Mouse (Mus musculus) ovary, adult 18-20 months (tissue): ENCODE data around the gene Mcfd2.
"Not testable (repeated sequence)": the region's sequence is repeated elsewhere in the genome, so short reads cannot be mapped to it uniquely, and the experiment has no call there.

Source experiments
- DNase-seq: peaks from one replicate; pipeline ENCODE4 v3.0.0; 2022; ENCODE audit warnings: low spot score, mixed read lengths

The Mcfd2 gene

DNA sequence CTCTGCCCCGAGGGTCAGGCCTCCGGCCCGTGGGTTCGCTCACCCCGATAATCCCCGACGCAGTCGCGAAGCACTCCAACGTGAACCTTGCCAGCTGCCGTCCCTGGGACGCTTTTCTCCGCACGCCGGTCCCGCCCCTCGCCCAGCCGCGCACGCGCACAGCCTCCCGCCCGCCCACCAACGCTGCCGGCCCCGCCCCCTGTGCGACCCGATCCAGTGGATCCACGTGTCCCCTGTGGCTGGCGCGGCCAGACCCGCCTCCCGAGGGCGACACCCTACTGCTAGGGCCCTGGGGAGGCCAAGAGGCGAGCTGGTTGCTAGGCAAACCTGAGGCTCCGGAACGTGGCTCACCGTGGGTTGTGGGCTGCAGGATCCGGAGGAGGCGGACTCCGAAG is at the start of gene Mcfd2:
TSS of gene Mcfd2 (minus strand) at position 144 of the 395 bp plus-strand sequence.
- peak; percentile 95 for DNase-seq

DNA sequence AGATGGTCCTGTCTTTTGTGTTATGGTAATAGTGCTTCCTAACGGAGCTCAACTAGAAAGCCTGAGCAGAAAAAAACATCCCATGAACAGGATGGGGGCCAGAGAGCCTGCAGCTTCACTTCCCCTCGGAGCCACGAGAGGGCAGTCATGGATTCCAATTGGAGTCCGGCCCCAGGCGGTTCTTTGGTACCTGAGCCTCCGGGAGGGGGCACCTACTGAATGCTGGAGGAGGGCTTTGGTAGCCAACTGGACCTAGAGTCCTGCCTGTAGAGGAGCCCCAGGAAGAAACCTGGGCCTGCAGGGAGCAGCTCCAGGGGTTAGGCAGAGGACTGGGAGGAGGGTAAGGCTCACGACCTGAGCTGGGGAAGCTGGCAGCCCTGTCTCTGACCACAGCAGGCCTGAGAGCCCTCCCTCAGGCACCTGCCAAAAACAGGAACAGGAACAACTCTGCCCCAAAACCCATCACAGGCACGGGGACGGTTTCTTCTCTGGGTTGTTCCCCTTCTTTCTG is 49.3 kb upstream of the Mcfd2 start:
- peak; percentile 76 for DNase-seq

DNA sequence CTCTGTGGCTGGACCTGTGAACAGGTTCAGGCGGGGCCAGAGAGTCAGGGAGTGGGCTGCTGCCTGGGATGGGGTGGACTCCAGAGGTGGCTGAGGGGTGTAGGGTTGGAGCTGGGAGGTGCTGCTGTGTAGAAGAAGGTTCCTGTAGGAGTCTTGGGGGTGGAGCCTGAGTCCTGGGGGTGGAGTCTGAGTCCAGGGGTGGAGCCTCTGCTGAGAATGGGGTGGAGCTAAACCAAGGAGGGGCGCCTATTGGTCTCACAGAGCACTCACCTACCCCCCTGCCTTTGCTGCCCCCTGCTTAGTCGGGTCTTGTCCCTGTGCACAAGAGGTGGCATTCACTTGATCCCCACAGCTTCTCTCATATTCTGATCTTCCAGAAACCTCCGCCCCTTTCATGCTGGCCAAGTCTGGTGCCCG is 48.8 kb upstream of the Mcfd2 start:
- DNase-seq = no peak

DNA sequence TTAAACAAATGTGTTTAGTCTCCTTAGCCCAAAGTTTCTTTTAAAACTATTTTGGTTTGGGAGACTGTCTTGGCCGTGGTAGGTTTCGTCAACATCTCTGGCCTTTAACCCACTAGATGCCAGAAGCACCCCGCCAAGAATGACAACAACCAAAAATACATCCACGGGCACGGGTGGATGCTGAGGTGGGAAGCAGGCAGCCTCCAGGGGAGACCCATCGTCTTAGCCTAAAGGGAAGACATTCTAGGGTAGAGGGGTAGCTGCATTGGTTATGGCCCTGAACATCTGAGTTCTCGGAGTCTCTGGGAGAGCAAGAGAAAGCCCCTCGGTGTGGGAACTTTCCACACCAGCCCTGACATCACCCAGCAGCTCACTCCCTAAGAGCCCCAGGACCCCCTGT is 48.4 kb upstream of the Mcfd2 start:
- DNase-seq = no peak

DNA sequence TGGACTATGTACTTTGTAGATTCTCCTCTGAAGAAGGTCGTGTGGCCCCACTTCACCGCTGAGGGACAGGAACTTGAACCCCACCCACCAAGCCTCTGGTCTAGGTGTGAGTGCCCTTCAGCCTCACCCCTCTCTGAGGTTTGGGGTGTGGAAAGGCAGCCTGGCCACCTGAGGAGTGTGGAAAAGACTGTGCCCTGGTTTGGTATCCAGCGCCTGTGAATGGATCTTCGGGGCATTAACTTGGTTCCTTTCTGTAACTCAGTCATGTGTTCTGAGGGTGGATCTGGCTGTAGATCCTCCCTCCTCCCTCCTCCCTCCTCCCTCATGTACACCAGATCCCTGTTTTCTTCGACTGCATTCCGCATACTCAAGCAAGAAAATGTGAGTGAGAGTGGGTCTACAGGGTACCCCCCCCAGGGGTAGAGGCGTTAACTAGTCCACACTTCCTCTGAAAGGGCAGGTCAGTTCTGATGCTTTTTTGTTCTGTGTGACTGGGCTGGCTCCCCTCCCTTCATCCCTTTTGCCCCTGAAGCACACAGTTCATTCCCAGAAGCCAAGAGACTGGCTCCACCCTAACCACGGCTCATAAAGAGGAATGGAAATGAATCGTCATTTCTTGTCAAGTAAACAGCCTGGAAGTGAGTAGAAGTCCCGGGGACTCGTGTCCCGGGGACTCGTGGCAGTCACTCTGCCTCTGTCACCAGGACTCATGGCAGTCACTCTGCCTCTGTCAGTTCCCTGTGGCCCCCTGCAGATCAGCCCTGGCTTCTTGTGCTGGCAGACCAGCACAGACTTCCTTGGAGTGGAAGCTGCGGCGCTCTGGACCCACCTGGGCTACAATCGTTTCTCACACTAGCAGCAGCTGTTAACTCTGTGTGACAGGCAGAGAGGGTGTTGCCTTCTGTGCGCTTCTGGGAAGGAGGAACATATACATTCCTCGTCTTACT is 47.5 kb upstream of the Mcfd2 start:
- DNase-seq = no peak

DNA sequence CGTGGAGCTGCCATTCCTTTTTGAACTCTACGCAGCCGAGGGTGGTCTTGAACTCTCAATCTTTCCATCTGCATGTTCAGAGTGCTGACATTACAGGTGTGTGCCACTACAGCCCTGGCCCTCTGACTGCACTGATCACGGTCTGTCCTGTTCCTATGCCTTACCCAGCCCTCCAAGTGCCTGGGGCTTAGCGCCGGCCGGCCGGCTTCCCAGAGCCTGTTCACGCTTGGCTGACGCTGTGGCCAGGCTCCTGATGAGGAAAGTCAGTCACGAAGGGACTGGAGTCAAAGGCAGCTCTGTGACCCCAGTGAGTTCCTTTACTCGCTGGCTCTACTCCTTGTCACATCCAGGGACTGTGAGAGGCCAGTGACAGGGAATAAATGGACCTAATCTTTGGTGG is 46.6 kb upstream of the Mcfd2 start:
- DNase-seq = no peak

DNA sequence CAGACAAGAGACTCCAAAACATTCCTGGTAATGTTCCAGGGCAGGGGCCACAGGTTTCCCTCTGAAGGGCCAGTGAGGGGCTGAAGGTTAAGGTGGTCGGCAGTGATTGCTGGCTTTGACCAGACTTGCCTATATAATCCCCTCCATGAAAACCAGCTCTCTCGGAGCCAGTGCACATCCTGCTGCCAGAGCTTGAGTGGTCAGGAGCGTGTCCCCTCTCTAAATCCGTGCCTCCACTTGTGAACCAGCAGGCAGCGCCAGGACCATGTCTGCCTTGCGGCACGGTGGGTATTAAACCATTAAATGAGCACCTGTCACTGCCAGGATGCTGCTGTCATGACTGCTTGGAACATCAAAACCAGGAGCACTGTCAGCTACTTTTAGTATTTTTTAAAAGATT is 44.8 kb upstream of the Mcfd2 start:
- DNase-seq = no peak

DNA sequence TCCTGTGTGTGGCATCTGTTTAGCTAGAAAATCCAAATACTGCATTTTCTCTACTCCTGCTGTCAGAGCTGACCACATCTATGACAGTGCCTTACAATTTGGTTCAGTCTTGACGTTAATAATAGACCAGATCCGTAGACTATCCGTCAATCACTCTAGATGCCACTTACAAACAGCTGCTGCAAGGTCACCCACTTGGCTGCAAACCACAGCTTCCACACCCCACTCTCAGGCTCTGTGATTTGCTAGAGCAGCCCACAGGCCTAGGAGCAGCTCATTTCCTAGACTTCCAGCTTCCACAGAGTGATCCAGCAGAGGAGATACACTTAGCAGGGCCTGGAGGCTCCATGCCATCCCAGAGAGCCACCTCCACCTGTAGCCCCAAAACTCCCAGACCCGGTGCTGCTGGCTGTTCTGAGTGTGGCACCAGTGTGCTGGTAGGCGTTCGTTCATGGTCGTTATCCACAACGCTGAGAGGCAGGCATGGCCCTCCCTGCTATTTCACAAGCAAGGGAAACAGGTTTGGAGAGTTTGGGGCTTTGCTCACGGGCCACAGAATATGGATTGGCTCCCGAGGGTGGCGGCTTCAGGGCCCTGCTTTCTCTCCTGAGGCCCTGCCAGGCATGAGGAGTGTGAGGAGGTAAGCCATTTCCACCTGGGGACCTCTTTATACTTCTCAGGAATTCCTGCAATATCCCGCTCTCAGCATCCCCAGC is 43.5 kb upstream of the Mcfd2 start:
- DNase-seq = no peak

DNA sequence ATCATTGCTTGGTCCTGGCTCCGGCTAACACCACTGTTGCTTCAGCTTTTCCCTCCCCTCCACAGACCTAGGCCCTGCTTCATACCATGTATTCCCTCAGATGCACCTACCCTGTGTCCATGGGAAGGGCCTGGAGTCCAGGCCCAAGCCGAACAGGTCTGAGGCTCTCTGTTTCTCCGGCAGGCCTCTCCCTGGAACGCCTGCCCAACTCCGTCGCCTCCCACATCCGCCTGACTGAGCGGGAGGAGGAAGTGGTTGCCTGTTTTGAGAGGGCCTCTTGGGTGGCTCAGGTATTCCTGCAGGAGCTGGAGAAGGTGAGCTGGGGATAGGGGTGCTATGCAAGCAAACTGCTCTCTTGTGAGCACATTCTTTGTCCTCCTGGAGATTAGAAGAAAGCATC is 41.0 kb upstream of the Mcfd2 start:
- DNase-seq = no peak

DNA sequence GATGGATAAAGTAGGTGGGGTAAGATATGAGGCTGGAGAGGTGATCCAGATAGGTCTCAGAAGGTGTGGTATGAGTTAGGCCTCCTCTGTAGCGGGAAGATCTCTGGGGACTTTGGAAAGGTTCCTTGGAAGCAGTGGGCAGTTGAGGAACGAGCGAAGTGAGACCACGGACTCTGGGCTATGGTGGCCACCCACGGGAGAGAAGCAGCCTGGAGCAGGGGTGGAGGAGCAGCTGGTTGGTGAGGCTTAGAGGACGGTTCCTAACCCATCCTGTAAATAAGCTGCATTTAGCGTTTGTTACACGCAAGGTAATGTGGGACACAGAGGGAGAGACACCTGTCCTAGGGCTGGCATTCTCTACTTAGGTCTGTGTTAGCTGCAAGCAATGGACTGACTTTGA is 39.3 kb upstream of the Mcfd2 start:
- DNase-seq = no peak

DNA sequence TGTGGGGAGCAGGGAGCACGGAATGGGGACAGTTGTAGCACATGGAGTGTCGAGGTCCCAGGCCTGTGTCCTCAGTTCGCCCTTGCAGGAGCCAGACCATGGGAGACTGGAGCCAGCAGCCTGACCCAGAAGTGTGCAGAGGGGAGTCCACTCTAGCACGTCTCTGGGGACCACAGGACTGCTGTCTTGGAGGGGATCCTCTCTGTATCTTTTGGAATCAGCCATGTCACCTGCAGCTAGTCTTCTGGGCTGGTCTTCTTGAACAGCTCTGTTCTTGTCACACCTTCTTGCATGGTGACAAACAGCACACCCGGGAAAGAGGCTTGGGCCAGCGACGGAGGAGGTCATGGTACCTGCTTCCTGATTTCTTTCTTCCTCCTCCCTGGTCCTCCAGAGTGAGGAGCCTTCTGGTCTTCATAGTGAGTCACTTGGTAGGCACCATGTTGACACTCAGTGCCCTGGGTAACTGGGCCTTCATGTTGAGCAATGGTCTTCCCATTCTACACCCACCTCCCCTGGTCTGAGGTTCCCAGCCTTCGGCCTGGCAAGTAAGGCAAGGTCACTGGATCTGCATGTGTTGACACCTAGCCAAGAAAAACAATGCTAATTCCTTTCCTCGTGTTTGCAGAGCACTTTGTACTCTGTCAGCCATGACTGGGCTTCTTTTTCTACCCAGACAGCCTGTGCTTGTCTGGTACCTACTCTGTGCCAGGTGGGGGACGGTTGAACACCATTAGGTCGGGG is 38.6 kb upstream of the Mcfd2 start:
- DNase-seq = no peak

DNA sequence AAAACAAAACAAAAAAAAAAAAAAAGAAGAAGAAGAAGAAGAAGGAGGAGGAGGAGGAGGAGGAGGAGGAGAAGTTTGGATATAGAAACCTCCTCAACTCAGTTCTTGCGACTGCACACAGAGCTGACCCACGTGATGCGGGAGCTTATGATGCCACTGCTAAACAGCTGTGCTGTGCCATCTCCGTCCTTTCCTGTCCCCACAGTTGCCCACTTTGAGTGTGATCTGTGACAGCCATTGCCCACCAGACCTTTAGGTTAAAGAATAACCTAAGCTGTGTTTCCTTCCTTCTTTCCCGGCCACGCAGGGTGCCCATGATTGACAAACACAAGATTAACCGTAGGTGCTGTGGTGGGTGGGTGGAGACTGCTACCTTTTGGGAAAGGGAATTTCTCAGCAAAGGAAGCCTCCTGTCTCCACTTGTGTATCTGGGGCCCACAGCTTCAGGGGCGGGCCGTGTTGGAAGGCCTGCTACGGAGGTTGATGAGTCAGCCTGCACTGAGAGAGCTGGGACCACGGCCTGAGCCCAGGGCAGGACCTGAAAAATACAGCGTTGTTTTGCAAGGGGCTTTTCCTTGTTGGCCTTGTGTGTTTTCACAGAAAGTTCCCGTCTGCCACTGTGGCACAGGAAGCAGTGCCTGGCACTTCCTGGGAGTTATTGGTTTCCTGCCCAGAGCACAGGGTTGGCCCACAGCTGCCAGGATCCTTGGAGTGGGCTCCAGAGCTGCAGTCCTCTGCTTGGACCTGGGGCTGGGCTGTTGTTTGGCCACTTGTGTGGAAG is 36.5 kb upstream of the Mcfd2 start:
- no peak for DNase-seq

DNA sequence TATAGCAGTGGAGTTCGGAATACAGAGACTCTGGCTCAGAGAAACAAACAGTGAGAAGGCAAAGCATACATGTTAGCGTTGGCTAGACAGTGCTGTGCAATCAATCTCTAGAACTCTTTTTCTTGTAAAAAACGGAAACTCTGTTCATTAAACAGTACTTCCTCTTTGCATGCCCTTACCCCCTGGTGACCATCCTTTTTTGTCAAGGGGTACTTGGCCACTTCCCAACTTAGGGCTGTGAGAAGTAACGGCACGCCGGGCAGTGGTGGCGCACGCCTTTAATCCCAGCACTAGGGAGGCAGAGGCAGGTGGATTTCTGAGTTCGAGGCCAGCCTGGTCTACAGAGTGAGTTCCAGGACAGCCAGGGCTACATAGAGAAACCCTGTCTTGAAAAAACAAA is 35.9 kb upstream of the Mcfd2 start:
- DNase-seq = not testable (repeated sequence)

DNA sequence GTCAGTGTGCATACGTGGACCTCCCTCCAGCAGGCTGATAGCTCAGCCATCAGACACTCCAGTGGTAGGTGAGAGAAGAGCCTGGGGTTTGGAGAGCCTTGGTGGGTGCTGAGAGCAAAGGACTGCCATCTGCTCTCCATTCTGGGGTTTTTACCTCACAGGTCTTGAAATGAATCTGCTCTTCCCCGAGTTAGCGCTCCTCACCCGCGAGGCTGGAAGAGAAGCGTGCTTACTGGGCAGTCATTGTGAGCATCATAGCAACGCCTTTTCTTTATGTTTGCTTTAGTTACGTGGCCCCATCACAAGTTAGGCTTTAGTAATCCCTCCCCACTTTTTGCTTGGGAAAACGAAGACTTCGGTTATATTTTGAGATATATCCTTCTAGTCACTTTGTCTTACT is 34.6 kb upstream of the Mcfd2 start:
- DNase-seq = no peak

DNA sequence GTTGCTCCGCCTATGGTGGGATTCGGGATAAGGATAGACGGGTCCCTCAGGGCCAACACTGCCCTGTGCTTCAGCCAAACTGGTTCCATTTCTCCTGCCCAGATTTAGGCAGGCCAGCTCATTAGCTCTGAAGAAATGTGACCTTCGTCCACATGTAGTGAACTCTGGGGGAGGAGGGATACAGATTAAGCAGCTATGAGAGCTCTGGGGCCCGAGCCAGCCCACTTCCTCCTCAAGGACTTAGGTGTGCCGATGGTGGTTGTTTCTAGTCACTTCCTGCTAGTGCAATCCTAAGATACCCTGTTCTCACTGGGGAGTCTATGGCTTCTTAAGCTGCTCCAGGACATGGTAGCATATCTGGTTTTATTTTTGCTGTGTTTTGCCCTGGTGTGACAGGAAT is 33.2 kb upstream of the Mcfd2 start:
- DNase-seq = no peak

DNA sequence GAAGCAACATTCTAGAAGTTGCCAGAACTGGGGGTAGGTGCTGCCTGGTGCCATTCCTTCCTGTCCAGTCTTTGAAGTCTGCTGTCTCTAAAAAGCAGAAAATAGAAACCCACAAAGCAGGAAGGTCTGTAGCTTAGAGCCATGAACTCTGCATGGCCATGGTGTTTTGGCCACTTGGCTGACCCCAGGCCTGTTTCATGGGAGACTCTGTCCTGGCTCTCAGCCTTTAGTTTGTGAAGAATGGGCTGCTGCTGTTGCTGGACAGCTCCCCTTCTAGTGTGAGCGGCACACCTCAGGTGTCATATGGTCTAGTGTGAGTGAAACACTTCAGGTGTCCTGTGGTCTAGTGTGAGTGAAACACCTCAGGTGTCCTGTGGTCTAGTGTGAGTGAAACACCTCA is 31.0 kb upstream of the Mcfd2 start:
- not testable (repeated sequence) for DNase-seq

DNA sequence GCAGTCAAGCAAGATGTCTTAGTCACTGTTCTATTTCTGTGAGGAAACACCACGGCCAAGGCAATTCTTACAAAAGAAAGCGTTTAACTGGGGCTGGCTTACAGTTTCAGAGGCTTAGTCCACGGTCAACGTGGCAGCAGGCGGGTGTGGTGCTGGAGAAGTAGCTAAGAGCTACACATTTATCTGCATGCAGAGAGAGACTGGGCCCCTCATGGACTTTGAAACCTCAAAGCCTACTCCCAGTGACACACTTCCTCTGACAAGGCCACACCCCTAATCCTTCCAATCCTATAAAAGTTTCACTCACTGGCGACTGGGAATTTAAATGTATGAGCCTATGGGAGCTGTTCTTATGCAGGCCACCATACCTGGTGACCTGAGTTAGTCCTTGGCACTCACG is 30.0 kb upstream of the Mcfd2 start:
- no peak for DNase-seq

DNA sequence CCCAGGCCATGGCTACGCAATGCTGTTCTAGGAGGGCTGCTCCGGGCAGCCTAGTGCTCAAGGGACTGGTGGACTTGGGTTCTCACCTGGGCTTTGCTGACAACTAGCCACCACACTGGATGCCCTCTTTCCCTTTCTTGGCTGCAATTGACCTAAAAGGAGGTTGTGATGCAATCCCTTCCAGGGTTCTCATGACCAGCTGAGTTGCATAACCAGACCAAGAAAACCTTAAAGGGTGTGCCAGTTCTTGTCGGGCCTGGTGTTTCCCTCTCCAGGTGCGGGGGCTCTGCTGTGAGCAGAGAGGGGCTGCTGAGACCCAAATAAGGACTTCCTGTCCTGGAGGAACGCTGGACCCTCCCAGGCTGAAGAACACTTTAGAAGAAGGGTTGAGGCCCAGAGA is 27.4 kb upstream of the Mcfd2 start:
- DNase-seq = no peak

DNA sequence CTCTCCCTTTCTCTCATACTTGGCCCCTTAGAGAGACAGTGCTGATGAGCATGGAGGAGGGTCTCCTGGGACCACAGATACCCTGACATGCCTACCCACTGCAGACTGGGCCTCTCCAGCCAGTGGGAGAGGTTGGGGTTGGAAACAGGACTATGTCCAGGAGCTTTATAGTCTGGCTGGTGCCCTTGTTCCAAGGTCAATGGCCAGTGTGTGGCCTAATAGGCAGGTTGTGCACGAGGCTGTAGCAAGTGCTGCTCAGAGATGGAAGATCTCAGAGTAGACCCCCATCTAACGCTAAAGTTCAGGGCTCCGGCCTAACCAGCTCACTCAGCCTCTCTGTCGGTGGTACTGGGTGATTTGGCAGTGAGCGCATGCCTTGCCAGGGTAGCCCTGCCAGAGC is 26.0 kb upstream of the Mcfd2 start:
- no peak for DNase-seq

DNA sequence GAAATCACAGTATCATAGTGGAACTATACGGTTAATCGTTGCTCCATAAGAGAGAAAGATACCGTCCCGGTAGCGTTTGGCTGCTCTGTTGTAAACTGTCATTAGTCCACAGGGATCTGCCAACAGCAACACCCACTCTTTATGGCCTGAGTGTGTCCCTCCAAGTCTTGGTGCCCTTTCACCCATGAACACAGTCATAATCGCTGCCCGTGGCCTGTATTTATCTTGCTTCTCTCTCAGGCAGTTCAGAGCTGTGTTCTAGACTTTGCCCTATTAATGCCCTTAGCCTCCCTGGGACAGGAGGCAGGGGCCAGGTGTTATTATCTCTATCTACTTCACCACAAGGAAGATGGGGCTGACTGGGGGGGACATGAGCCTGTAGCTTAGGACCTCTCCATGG is 25.3 kb upstream of the Mcfd2 start:
- DNase-seq = no peak

DNA sequence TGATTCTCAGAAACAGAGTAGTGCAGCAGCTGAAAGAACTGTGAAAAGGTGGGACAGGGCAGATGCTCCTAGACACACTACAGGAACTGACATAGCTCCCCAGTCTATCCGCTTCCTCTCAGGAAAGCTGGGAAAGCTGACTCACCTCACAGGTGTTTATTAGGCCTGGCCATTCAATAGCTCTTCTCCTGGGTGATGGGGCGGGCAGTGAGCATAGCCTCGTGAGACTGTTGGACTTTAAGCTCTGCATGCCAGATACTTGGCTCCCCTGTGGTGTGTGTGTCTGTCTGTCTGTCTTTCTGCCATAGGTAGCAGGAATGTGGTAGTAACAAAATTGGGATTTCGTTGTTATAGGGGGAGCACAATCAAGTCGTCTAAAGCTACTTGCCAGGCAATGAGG is 23.6 kb upstream of the Mcfd2 start:
- DNase-seq = no peak

DNA sequence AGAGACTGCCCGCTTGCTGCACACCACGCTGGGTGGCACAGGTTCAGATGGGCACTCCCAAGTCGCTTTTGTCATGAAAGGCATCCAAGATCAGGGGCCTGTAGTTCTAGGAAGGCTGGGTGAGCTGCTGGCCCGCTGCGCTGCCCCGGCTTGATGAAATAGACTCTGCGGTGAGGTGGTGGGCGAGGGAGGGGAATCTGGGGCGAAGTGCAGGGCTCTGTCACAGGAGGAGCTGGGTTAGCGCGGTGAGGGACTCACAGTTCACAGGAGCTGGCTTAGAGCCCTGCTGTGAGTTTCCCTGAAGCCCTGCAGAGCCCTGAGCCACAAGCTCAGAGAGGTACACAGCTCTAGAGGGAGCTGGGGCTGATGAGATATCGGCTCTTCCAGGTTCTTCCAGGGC is 22.4 kb upstream of the Mcfd2 start:
- DNase-seq = no peak
